Mouse (Mus musculus) heart, postnatal 0 days (tissue): ENCODE measurements around the gene Vmn1r232.

Experiments used
- CTCF ChIP-seq: IDR thresholded peaks from 2 replicates; pipeline ENCODE4 v1.5.1; 2016; ENCODE audit warnings: antibody characterized with exemption, control low read depth, low read depth
- EP300 ChIP-seq: IDR thresholded peaks from 2 replicates; pipeline ENCODE4 v1.6.1; 2016; ENCODE audit warnings: antibody characterized with exemption, low read depth

DNA sequence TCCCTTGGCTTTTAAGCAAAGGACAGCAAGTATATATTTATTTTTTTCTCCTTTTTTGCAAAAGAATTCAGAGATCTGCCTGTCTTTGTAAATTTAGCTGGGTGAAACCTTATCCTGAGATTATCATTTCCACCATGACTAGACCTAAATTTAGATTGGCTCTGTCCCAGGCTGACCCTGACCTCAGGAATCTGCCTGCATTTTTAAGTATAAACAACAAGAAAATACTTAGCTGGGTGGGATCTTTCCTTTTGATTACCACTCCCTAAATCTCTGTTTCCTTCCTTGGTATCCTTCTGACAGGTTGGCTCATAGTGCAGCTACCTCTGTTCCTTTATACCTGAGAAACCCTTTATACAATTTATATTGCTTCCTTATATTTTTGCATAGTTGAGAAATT lies 47.2 kb upstream of the Vmn1r232 start:
- TF ChIP-seq EP300 (no peak), CTCF (no peak)
